Mouse (Mus musculus) heart, embryonic 16.5 days (tissue): ENCODE data around the gene Gja10. TPM values are rescaled to one million over a fixed set of nuclear protein-coding genes. Genes with fewer than 3 reads are reported as not detected.

Experiments
- ATAC-seq: fragments of 200-750 bp; cut with Nextera tagmentation; replicated peaks from 2 replicates; pipeline ENCODE4 v1.8.0; 2017; ENCODE audit warnings: moderate number of reproducible peaks; ENCODE audit not compliant: insufficient read depth, low FRiP score; ENCODE audit errors: extremely low read depth
- H3K27ac ChIP-seq: fragments of 300-500 bp; sonication (generic); 2 replicates; pipeline ENCODE4 v1.5.1; 2014; ENCODE audit warnings: mild to moderate bottlenecking, low read length, control low read depth, moderate library complexity
- H3K27me3 ChIP-seq: fragments of 300-500 bp; sonication (generic); 2 replicates; pipeline ENCODE4 v1.6.1; 2014; ENCODE audit warnings: low read length, mixed read lengths; ENCODE audit not compliant: control insufficient read depth, insufficient read depth
- H3K36me3 ChIP-seq: fragments of 300-500 bp; sonication (generic); 2 replicates; pipeline ENCODE4 v1.6.1; 2014; ENCODE audit not compliant: control insufficient read depth, insufficient read depth
- H3K4me1 ChIP-seq: fragments of 300-500 bp; sonication (generic); 2 replicates; pipeline ENCODE4 v1.6.1; 2014; ENCODE audit warnings: low read length, mixed read lengths; ENCODE audit not compliant: control insufficient read depth, insufficient read depth
- H3K4me2 ChIP-seq: fragments of 300-500 bp; sonication (generic); 2 replicates; pipeline ENCODE4 v1.6.1; 2014; ENCODE audit warnings: low read depth, mild to moderate bottlenecking, control low read depth, low read length
- H3K4me3 ChIP-seq: fragments of 300-500 bp; sonication (generic); 2 replicates; pipeline ENCODE4 v1.5.1; 2014; ENCODE audit warnings: mild to moderate bottlenecking, control low read depth, low read length
- H3K9ac ChIP-seq: fragments of 300-500 bp; sonication (generic); 2 replicates; pipeline ENCODE4 v1.6.1; 2014; ENCODE audit warnings: low read length, control low read depth
- H3K9me3 ChIP-seq: fragments of 300-500 bp; sonication (generic); replicated peaks from 2 replicates; pipeline ENCODE4 v1.6.1; 2016; ENCODE audit warnings: low read length; ENCODE audit not compliant: control insufficient read depth
- WGBS: fragments of 180-500 bp; shearing (Covaris S2); extraction: QIAGEN DNeasy Blood & Tissue Kit; methylation state at CpG from one replicate; pipeline ENCODE4 v1.1.7; 2014; 5-methylcytosine and 5-hydroxymethylcytosine counted together
- polyA plus RNA-seq: library from polyadenylated mRNA; unstranded; fragments of >200 nt; fragmentation: Nextera tagmentation; extraction: Ambion mirVana; gene quantifications from 2 replicates; pipeline ENCODE4 v1.2.1, GENCODE M21; 2015

The Gja10 gene
- polyA plus RNA-seq, 1 experiment from 2014 or later: not detected

DNA sequence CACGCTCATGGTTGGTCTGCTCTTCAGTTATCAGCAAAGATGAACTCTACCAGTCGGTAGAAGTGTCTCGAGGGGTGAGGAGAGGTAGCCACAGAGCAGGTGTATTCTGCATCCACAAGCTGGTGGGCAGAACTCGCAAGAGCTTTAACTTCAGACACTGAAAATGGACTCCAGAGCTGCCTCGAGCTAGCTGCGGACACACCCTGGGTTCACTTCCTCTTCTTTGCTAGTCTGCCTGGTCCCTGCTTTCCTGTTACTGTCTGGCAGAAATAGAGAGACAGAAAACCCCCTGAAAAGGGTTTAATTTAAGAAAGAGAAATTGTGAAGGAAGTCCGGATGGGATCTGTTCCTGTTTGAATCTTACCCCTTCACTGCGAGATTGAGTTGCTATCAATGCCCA, 37.6 kb downstream of the Gja10 start:
- H3K4me2 ChIP-seq: no peak overlapping the region
- no peak overlapping the region for H3K27ac ChIP-seq
- H3K27me3 ChIP-seq: no peaks in the 10 kb centered on the region
- peaks cover 18% of the 10 kb centered on the region; the same call in 1 of the 2 replicates for H3K4me1 ChIP-seq
- no peak overlapping the region for H3K4me3 ChIP-seq
- peaks cover 7% of the 10 kb centered on the region; the same call in 1 of the 2 replicates for H3K36me3 ChIP-seq
- 72% methylated on average over 8 of the region's 8 CpGs for WGBS
- no peak for ATAC-seq
- no peaks in the 10 kb centered on the region; the same call in 1 of the 2 replicates for H3K9me3 ChIP-seq
- H3K9ac ChIP-seq: no peak overlapping the region

DNA sequence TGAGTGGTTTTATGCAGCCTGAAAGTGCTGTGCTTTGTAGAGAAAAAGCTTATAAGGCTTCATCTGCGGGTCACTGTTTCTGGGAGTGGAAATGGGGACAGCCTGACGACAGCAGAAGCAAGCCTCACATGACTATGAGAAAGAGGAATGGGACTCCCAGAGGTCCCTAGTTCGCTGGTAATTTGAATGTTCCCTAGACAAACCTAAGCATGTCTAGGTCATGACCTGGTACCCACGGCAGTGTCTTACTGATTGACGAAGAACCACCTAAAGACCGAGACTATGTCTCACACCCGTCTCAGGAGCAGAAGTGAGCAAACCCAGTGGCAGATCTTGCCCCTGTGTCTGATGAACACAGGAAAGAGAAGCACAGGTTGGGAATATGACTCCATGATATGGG, 38.1 kb downstream of the Gja10 start:
- Histone ChIP-seq H3K4me3 (no peak overlapping the region), H3K4me1 (peaks cover 18% of the 10 kb centered on the region; the same call in 1 of the 2 replicates), H3K27ac (no peak overlapping the region), H3K9me3 (no peaks in the 10 kb centered on the region; the same call in 1 of the 2 replicates), H3K9ac (no peak overlapping the region), H3K36me3 (peaks cover 7% of the 10 kb centered on the region; the same call in 1 of the 2 replicates), H3K27me3 (no peaks in the 10 kb centered on the region), H3K4me2 (no peak overlapping the region)
- no peak for ATAC-seq
- 82% methylated on average over 7 of the region's 7 CpGs for WGBS

DNA sequence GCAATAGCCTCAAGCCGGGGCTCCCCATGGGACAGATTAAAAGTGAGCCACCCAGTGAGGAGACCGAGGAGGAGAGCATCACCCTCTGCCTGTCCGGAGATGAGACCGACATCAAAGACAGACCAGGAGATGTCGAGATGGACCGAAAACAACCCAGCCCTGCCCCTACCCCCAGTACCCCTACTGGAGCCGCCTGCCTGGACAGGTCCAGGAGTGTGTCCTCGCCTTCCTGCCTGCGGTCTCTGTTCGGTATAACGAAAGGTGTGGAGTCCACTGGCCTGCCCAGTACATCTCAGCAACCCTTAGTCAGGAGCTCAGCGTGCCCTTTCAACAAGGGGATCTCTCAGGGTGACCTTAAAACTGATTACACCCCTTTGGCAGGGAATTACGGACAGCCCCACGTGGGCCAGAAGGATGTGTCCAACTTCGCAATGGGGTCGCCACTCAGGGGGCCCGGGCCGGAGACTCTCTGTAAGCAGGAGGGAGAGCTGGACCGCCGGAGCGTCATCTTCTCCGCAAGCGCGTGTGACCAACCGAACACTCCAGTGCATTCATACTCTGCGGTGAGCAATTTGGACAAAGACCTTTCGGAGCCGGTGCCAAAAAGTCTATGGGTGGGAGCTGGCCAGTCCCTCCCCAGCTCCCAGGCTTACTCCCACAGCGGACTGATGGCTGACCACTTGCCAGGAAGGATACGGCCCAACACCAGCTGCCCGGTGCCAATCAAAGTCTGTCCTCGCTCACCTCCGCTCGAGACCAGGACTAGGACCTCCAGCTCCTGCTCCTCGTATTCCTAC, 40.0 kb downstream of the Gja10 start:
- no peaks in the 10 kb centered on the region; the same call in 1 of the 2 replicates for H3K9me3 ChIP-seq
- WGBS: 95% methylated on average over 35 of the region's 35 CpGs
- H3K36me3 ChIP-seq: peaks cover 7% of the 10 kb centered on the region; the same call in 1 of the 2 replicates
- no peak overlapping the region for H3K4me3 ChIP-seq
- H3K4me2 ChIP-seq: no peak overlapping the region
- no peak overlapping the region for H3K27ac ChIP-seq
- H3K9ac ChIP-seq: no peak overlapping the region
- H3K4me1 ChIP-seq: peaks cover 18% of the 10 kb centered on the region; the same call in 1 of the 2 replicates
- H3K27me3 ChIP-seq: no peaks in the 10 kb centered on the region
- ATAC-seq: no peak

DNA sequence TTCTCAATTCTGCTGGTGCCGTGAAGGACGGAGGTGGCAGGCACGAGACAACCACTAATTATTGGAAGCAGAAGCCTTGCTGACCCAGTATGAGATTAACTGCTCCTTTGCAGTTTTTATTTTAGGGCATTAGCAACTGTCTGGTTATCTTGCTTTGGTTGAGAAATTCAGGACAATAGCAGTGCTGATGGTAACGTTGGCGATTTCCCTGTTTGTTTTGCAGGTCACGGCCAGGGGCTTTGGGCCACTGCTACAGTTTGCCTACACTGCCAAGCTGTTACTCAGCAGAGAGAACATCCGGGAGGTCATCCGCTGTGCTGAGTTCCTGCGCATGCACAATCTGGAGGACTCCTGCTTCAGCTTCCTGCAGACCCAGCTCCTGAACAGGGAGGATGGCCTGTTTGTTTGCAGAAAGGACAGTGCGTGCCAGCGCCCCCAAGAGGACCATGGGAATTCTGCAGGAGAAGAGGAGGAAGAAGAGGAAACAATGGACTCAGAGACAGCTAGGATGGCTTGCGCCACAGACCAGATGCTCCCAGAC, 40.9 kb downstream of the Gja10 start:
- H3K36me3 ChIP-seq: peaks cover 7% of the 10 kb centered on the region; the same call in 1 of the 2 replicates
- H3K4me3 ChIP-seq: no peak overlapping the region
- no peaks in the 10 kb centered on the region; the same call in 1 of the 2 replicates for H3K9me3 ChIP-seq
- H3K27ac ChIP-seq: peak overlapping the region; percentile 63
- H3K9ac ChIP-seq: no peak overlapping the region
- ATAC-seq: no peak
- H3K4me2 ChIP-seq: no peak overlapping the region
- H3K27me3 ChIP-seq: no peaks in the 10 kb centered on the region
- WGBS: 46% methylated on average over 12 of the region's 12 CpGs
- H3K4me1 ChIP-seq: peaks cover 18% of the 10 kb centered on the region; the same call in 1 of the 2 replicates

DNA sequence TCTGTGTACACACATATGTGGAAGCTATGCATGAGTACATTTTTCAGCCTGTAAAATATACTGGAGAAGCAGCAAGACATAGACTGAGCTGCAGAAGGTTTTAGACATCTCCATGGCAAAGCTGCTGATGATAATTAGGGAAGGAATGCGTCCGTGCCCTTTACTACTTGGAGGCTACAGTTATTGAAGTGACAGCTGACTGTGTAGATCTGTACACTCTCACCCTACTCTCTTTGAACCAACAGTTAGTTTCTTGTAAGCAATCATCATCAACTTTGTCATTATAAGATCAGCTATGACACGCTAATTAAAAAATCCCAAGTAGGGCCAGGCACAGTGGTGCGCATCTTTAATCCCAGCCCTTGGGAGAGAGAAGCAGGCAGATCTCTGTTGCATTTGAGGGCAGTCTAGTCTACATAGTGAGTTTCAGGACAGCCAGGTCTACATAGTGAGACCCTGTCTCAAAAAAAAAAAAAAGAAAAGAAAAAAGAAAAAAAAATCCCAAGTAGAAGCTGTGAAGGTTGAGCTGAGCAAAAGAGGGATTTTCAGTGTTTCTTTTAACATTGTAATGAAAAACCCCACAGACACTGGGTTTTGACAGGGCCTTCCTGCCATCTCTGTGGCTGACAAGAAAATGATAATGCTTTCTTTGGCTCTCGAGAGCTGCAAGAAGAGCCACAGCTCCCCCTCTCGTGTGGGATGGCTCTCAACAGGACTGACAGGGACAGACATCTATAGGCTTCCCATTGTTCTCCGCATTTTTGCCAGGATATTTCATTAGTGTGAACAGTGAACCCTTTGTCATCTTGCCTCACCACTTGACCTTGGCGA, 41.6 kb downstream of the Gja10 start:
- no peak overlapping the region for H3K4me2 ChIP-seq
- peaks cover 18% of the 10 kb centered on the region; the same call in 1 of the 2 replicates for H3K4me1 ChIP-seq
- peak overlapping the region; percentile 63 for H3K27ac ChIP-seq
- 46% methylated on average over 8 of the region's 8 CpGs for WGBS
- no peaks in the 10 kb centered on the region for H3K27me3 ChIP-seq
- no peak overlapping the region for H3K4me3 ChIP-seq
- H3K36me3 ChIP-seq: peaks cover 7% of the 10 kb centered on the region; the same call in 1 of the 2 replicates
- H3K9me3 ChIP-seq: no peaks in the 10 kb centered on the region
- H3K9ac ChIP-seq: no peak overlapping the region
- ATAC-seq: no peak

DNA sequence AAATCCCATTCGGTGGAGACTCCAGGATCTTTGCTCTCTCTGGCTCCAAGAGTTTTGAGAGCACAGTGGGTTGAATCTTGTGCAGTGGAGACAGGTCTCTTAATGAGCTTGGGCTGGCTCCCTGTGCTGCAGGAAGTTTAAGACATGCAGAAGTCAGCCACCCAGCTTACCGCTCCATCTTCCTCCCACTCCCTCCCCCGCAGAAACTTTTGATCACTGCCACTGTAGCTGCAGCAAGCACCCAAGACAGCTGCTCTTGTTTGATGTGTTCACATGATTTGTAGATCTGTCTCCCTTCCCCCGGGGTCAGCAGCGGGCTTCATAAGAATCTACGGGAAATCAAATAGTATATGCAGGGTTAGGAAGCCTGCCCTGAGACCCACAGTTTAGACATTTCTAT, 42.3 kb downstream of the Gja10 start:
- H3K4me2 ChIP-seq: no peak overlapping the region
- peaks cover 7% of the 10 kb centered on the region; the same call in 1 of the 2 replicates for H3K36me3 ChIP-seq
- no peaks in the 10 kb centered on the region for H3K27me3 ChIP-seq
- no peak overlapping the region for H3K9ac ChIP-seq
- no peak overlapping the region for H3K27ac ChIP-seq
- peaks cover 18% of the 10 kb centered on the region; the same call in 1 of the 2 replicates for H3K4me1 ChIP-seq
- WGBS: 46% methylated on average over 6 of the region's 6 CpGs
- no peaks in the 10 kb centered on the region for H3K9me3 ChIP-seq
- ATAC-seq: 0 out of 2 replicates have a peak, but pooled peaks have one; percentile 30
- H3K4me3 ChIP-seq: no peak overlapping the region

DNA sequence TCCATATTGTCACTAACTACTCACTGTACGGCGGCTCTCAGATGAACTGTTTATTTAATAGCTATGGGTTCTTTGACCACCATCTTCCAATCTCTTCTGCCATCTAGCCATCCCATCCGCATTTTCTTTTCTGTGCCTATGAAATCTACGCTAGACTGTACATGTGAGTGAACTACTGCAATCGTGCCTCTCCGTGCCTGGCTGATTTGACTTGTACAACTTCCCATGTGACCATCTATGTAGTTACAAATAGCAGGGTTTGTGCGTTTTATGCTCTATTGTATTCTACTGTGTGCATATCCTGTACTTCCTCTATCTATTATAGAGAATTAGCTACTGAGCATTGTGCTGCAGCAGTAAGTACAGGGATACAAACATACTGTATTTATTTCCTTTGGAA, 47.1 kb downstream of the Gja10 start:
- Histone ChIP-seq H3K9ac (no peak overlapping the region), H3K36me3 (no peaks in the 10 kb centered on the region), H3K27ac (peak overlapping the region; percentile 12; the same call in 1 of the 2 replicates), H3K4me1 (peaks cover 2% of the 10 kb centered on the region; the same call in 1 of the 2 replicates), H3K9me3 (no peaks in the 10 kb centered on the region), H3K4me2 (no peak overlapping the region), H3K27me3 (no peaks in the 10 kb centered on the region), H3K4me3 (no peak overlapping the region)
- WGBS: 83% methylated on average over 7 of the region's 7 CpGs
- no peak for ATAC-seq

DNA sequence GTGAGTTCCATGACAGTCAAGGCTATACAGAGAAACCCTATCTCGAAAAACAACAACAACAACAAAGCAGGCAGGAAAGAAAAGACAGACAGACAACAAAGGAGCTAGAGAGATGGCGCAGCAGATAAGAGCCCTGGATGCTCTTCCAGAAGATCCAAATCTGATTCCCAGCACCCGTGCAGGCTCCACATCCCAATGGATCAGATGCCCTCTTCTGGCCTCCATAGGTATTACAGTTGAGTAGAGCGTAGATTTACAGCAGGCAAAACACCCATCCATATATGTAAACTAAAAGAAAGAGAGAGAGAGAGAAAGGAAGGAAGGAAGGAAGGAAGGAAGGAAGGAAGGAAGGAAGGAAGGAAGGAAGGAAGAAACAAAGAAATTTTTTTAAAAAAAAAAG, 51.2 kb downstream of the Gja10 start:
- no peaks in the 10 kb centered on the region for H3K4me1 ChIP-seq
- WGBS: 65% methylated on average over 4 of the region's 4 CpGs
- no peaks in the 10 kb centered on the region for H3K9me3 ChIP-seq
- H3K27me3 ChIP-seq: no peaks in the 10 kb centered on the region
- H3K27ac ChIP-seq: no peak overlapping the region
- H3K36me3 ChIP-seq: no peaks in the 10 kb centered on the region
- H3K4me2 ChIP-seq: no peak overlapping the region
- H3K4me3 ChIP-seq: no peak overlapping the region
- H3K9ac ChIP-seq: no peak overlapping the region
- ATAC-seq: no peak
